Mouse (Mus musculus) mouse embryonic stem cell (cell line): ENCODE data around the gene Gm21954.

ENCODE experiments used
- in situ Hi-C, 2 experiments: fragments of 300-500 bp; cut with MboI; formaldehyde crosslinking; loops; 1 replicate in 1 of 2; 3 replicates in 1 of 2; pipeline ENCODE4 v1.14.3; 2019 to 2020; ENCODE audit warnings: low sequenced_read_pairs in 2 of 2, low pct_unique_long_range_greater_than_20kb in 1 of 2, mixed read lengths in 1 of 2; ENCODE audit not compliant: unreplicated experiment in 1 of 2

The Gm21954 gene

DNA sequence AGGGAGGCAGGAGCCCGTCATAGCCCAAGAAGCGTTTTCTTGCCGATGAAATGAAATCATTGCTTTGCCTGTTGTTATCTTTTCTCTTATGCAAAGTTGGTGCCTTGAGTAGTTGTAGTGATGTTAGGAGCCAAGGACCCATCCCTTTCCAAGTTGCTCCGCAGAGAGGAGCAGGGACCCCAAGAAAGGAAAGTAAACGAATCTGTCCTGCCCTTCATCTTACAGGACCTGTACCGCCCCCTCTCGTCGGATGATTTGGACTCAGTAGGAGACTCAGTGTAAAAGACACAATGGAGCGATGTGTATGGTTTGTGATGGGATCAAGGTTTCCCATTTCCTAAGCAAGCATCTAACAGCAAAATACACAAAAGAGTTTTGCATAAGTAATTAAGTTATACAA is 5.7 kb downstream of the Gm21954 start:
- in situ Hi-C loops = no loop called here

DNA sequence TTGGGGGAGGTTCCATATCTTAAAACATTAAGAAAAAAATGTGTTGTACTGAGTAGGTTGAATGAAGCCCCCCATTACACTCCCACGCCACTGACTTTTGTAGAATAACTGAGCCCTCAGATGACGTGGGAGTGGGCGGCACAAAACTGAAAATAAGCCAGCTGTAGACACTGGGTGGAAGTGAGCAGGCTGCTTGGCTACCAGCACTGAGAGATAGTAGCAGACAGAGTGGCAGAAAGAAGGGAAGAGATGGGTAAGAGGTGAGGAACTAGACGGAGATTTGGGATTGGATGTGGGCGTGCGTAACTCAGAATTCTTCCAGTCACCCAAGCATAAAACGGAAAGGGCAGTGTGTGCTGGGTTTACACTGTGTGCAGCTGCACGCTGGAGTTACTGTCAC is 6.2 kb downstream of the Gm21954 start:
- in situ Hi-C loops = no loop called here

GRCm38 (mm10) chr3:55464226-55464625 is 7.8 kb downstream of the Gm21954 start:
- in situ Hi-C loops = no loop called here

GRCm38 (mm10) chr3:55462904-55463668 is 8.9 kb downstream of the Gm21954 start:
- in situ Hi-C loops = no loop called here

GRCm38 (mm10) chr3:55461685-55462655 is 10.0 kb downstream of the Gm21954 start:
- in situ Hi-C loops = no loop called here

DNA sequence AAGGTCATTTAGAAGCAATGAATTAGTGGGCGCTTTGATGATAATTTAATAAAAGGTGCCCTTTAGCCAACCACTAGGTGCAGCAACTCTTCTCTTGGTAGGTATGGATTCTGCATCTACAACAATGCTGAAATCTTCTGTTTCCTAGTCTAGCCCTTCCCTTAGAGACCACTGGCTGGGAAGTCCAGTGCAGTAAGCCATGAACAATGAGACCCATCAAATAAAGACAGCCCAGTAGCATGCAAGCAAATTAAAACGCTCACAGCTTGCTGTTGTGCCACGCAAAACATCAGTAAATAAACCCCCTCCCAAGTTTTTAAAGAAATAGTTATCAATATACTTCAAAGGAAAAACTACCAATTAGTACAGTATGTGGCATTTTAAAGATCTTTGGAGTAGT is 10.9 kb downstream of the Gm21954 start:
- in situ Hi-C loops = no loop called here

DNA sequence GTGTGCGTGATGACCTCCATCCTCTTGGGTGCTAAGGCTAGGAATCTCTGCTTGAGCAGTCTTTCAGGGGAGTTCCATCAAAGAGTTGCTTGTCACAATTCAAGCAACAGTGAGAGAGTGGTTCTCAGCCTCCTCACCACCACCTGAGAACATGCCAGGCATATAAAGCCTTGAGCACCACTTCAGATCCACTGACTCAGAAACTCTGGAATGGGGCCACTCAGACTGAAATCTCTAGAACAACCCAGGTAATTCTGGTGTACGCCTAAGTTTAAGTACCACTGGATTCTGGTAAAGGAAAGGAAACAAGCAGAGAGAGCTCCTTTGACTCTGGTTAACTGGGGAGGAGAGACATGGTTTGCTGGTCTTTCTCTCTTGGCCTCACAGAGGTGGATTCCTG is 19.5 kb downstream of the Gm21954 start:
- in situ Hi-C loops = no loop called here

DNA sequence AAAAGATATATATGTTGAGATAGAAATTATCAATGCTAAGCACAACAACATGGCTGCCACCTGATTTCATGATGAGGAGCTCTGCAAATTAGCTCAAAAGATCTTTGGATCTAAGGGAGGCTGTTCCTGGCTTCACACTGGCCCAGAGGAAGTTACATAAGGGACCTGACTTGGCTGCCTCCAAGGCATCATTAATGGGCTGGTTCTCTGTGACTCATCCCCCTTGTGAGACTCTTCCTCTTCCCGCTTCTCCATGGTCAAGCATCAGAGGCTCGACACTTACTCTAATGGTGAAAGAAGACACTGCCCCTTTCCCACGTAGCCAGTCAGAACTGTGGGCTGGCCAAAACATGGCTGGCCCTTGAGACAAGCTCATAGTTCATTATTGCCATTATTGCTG is 20.1 kb downstream of the Gm21954 start:
- in situ Hi-C loops = no loop called here

GRCm38 (mm10) chr3:55451035-55451434 is 21.0 kb downstream of the Gm21954 start:
- in situ Hi-C loops = no loop called here

- in situ Hi-C loops = no loop called here
Observed at GRCm38 (mm10) chr3:55449148-55449547, 22.9 kb downstream of the Gm21954 start.

DNA sequence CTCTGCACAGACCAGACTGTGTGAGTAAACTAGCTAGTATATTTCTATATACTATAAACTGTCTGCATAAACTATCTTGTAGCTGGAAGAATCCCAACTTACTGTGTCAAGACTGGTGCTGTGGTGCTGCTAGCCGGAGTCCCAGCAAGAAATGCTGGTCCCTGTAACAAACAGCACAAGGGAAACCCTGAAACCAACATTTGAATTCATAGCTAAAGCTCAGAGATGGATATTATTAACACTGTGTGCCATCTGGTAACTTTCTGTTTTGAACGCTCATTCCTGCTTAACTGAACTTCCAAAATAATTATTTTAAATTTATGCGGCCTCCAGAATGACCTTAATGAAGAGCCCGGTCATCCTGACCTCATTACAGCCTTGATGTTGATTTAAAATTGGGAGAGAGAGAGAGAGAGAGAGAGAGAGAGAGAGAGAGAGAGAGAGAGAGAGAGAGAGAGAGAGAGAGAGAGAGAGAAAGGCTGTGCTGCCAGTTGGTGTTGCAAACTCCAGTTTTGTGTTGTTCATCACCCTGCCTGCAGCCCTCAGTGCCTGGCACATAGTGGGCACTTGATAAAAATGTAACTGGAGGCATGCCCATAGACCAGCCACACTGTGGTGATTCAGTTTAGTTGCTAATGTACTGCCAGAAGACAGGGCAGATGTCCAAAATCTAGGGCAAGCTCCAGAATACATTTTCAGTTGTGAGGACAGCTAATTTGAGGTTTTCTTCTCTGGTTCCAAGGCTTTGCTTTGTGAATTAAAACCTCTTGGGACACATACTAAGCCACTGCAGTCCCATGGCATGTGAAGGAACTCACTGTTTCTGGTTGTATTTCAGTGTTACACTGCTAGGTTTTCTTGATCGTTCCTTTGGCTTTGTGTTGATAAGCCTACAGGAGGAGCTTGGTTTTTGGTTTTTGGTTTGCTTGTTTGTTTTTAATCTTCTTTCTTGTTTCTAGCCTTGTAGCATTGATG is 24.2 kb downstream of the Gm21954 start:
- in situ Hi-C loops = no loop called here

GRCm38 (mm10) chr3:55446681-55447080 is 25.3 kb downstream of the Gm21954 start:
- in situ Hi-C loops = no loop called here

DNA sequence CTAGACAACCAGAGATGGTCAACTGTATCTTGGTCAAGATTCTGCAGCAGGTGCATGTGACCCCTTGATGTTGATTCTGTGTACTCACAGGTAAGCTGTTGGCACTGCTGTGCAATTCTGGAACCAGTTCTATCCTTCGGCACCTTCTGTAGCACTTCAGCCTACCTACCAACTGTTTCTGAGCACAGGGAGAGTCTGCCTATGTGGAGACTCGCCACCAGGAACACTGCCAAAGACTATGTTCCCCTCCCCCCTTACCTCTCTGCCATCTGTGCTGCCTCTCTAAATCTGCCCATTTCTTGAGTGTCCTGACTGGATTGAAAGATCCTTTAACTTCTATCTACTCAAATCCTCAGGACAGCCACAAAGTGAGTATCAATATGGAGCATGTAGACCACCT is 28.3 kb downstream of the Gm21954 start:
- in situ Hi-C loops = no loop called here

DNA sequence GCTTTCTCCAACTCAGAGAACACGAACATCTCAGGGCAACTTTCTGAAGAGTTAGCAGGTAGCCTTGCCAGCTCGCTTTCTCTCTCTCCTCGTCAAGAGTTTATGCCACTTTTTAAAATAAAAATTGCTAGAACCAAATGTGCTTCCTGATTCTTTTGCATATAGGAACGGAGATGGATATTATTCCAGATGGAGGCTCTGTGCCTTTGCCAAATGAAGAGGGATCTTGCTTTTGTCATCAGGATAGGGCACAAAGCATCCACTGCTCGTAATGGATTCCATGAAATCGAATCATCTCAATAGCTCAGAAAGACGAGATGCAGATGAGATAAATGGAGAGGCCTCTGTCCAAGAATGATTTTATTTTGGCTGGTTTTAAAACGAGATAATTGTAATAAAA is 28.7 kb downstream of the Gm21954 start:
- in situ Hi-C loops = no loop called here

- in situ Hi-C loops = no loop called here
Observed at GRCm38 (mm10) chr3:55442012-55442645, 29.9 kb downstream of the Gm21954 start.

DNA sequence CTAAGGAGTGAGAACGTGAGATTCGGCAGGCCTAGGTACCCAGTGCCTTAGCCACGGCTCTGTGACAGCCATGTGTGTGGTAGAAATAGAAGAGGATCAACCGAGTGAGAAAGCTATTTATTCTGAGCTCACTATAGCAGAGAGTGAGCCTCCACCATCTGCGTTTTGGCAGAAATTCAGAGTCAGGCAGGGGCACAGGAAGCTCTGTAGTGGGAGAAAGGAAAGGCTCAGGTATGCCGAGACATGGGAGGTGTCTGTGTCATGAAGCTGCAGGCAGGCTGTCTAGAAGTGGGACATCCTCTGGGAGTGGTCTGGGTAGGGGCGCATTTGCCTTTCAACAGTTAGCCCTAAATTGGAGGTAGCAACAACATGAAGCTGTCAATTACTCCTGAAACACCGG is 31.7 kb downstream of the Gm21954 start:
- in situ Hi-C loops = no loop called here

DNA sequence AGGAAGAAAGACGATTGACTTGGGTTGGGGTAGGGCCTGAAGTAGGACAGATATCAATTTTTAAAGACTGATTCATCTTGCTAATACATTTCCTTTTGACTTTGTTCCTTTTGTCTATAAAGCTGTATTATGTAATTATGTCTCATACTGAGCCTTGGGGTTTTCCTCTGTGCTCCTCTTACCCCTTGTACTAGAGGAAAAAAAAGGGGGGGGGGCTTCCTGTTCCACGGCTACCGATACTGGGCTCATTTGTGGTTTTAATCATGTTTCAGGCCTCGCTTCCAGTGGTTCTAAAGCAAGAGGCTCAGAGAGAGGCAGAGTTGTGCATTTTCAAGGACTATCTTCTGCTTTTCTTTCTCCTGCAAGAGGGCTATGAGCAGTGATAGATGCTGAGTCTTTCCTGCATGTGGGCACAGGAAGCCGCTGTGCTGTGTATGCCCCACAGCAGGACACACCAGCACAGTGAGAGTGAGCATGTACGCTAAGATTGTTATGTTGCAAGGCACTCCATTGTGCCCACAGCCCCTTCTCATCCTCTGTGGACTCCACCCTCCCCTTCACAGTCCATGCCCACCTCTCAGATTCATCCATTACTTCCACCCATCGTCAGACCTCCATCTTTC is 33.1 kb downstream of the Gm21954 start:
- in situ Hi-C loops = no loop called here

GRCm38 (mm10) chr3:55434276-55434675 is 37.7 kb downstream of the Gm21954 start:
- in situ Hi-C loops = no loop called here
